Mouse (Mus musculus) kidney, postnatal 0 days (tissue): Measurements from ENCODE around the gene Il5ra. TPM values are rescaled to one million over a fixed set of nuclear protein-coding genes. Genes with fewer than 3 reads are reported as not detected.

Experiments
- ATAC-seq: fragments of 200-750 bp; cut with Nextera tagmentation; replicated peaks from 2 replicates; pipeline ENCODE4 v1.8.0; 2017; ENCODE audit warnings: low read depth, moderate number of reproducible peaks, moderate TSS enrichment, moderate library complexity; ENCODE audit not compliant: low FRiP score
- DNase-seq: peaks from one replicate; pipeline ENCODE4 v3.0.0-alpha.2; 2016; ENCODE audit warnings: low spot score
- H3K27ac ChIP-seq: fragments of 300-500 bp; sonication (generic); 2 replicates; pipeline ENCODE4 v1.5.1; 2014; ENCODE audit warnings: mild to moderate bottlenecking
- H3K27me3 ChIP-seq: fragments of 300-500 bp; sonication (generic); 2 replicates; pipeline ENCODE4 v1.6.1; 2014; ENCODE audit warnings: low read length, mixed read lengths; ENCODE audit not compliant: insufficient read depth
- H3K36me3 ChIP-seq: fragments of 300-500 bp; sonication (generic); 2 replicates; pipeline ENCODE4 v1.6.1; 2014; ENCODE audit warnings: low read length, mixed read lengths; ENCODE audit not compliant: insufficient read depth
- H3K4me1 ChIP-seq: fragments of 300-500 bp; sonication (generic); replicated peaks from 2 replicates; pipeline ENCODE4 v1.6.1; 2014; ENCODE audit warnings: antibody characterized with exemption, low read length, mixed read lengths; ENCODE audit not compliant: insufficient read depth
- H3K4me2 ChIP-seq: fragments of 300-500 bp; sonication (generic); 2 replicates; pipeline ENCODE4 v1.6.1; 2014; ENCODE audit warnings: mild to moderate bottlenecking, low read length, moderate library complexity, mixed read lengths
- H3K4me3 ChIP-seq: fragments of 300-500 bp; sonication (generic); replicated peaks from 2 replicates; pipeline ENCODE4 v1.5.1; 2014; ENCODE audit warnings: low read depth, low read length
- H3K9ac ChIP-seq: fragments of 300-500 bp; sonication (generic); 2 replicates; pipeline ENCODE4 v1.6.1; 2014; ENCODE audit warnings: low read depth, low read length
- H3K9me3 ChIP-seq: fragments of 300-500 bp; sonication (generic); replicated peaks from 2 replicates; pipeline ENCODE4 v1.6.1; 2016; ENCODE audit warnings: low read length, inconsistent platforms, mixed read lengths
- CTCF ChIP-seq: IDR thresholded peaks from 2 replicates; pipeline ENCODE4 v1.5.1; 2016; ENCODE audit warnings: antibody characterized with exemption, low read depth, mild to moderate bottlenecking, moderate library complexity
- WGBS: fragments of 180-500 bp; shearing (Covaris S2); extraction: QIAGEN DNeasy Blood & Tissue Kit; methylation state at CpG from one replicate; pipeline ENCODE4 v1.1.7; 2014; 5-methylcytosine and 5-hydroxymethylcytosine counted together
- polyA plus RNA-seq: library from polyadenylated mRNA; unstranded; fragments of >200 nt; fragmentation: Nextera tagmentation; extraction: Ambion mirVana; gene quantifications from 2 replicates; pipeline ENCODE4 v1.2.1, GENCODE M21; 2015

Gene Il5ra
- polyA plus RNA-seq: 0.97 and 1.2 TPM in 2 replicates

GRCm38 (mm10) chr6:106748887-106749388 is at the start of gene Il5ra:
TSS of gene Il5ra (minus strand) at chr6:106749037.
- Histone ChIP-seq H3K4me1 (no peaks in the 10 kb centered on the region), H3K27me3 (no peaks in the 10 kb centered on the region), H3K36me3 (no peaks in the 10 kb centered on the region), H3K9me3 (no peaks in the 10 kb centered on the region), H3K4me2 (no peak within 1 kb of the TSS), H3K9ac (no peak within 1 kb of the TSS), H3K4me3 (no peak within 1 kb of the TSS), H3K27ac (no peak within 1 kb of the TSS)
- 65% methylated on average over 6 of the region's 6 CpGs for WGBS
- no peak for DNase-seq
- no peak for TF ChIP-seq CTCF
- ATAC-seq: no peak

- ATAC-seq (no peak), DNase-seq (no peak)
Measured at GRCm38 (mm10) chr6:106794094-106794814, 45.4 kb upstream of the Il5ra start.

GRCm38 (mm10) chr6:106793621-106794020 is 44.8 kb upstream of the Il5ra start:
- H3K9me3 ChIP-seq: no peaks in the 10 kb centered on the region
- ATAC-seq (no peak), DNase-seq (no peak)
- TF ChIP-seq CTCF: no peak
- H3K4me1 ChIP-seq: no peaks in the 10 kb centered on the region; the same call in 1 of the 2 replicates
- 92% methylated on average over 10 of the region's 10 CpGs for WGBS
- H3K27ac ChIP-seq: no peak overlapping the region
- H3K9ac ChIP-seq: no peak overlapping the region
- peaks cover 28% of the 10 kb centered on the region for H3K36me3 ChIP-seq
- H3K27me3 ChIP-seq: no peaks in the 10 kb centered on the region
- no peak overlapping the region for H3K4me3 ChIP-seq
- H3K4me2 ChIP-seq: no peak overlapping the region

More at GRCm38 (mm10) chr6:106794094-106794814, 45.4 kb upstream of the Il5ra start:
- Histone ChIP-seq H3K4me2 (no peak overlapping the region), H3K27me3 (no peaks in the 10 kb centered on the region), H3K4me1 (peaks cover 5% of the 10 kb centered on the region), H3K27ac (no peak overlapping the region), H3K4me3 (no peak overlapping the region), H3K36me3 (peaks cover 28% of the 10 kb centered on the region), H3K9ac (no peak overlapping the region), H3K9me3 (no peaks in the 10 kb centered on the region)
- 82% methylated on average over 13 of the region's 13 CpGs for WGBS
- no peak for TF ChIP-seq CTCF

- Histone ChIP-seq H3K27me3 (no peaks in the 10 kb centered on the region), H3K9ac (no peak overlapping the region), H3K4me3 (no peak overlapping the region), H3K4me2 (no peak overlapping the region), H3K36me3 (peaks cover 32% of the 10 kb centered on the region), H3K27ac (no peak overlapping the region), H3K4me1 (no peaks in the 10 kb centered on the region), H3K9me3 (no peaks in the 10 kb centered on the region)
- WGBS: 92% methylated on average over 7 of the region's 7 CpGs
- no peak for TF ChIP-seq CTCF
- ATAC-seq: no peak
- no peak for DNase-seq
Measured at GRCm38 (mm10) chr6:106793088-106793487, 44.3 kb upstream of the Il5ra start.

GRCm38 (mm10) chr6:106792486-106792885 is 43.6 kb upstream of the Il5ra start:
- no peaks in the 10 kb centered on the region for H3K9me3 ChIP-seq
- H3K4me1 ChIP-seq: no peaks in the 10 kb centered on the region
- WGBS: 94% methylated on average over 5 of the region's 5 CpGs
- H3K4me2 ChIP-seq: no peak overlapping the region
- no peak overlapping the region for H3K27ac ChIP-seq
- no peak overlapping the region for H3K4me3 ChIP-seq
- DNase-seq (no peak), ATAC-seq (no peak)
- no peak overlapping the region for H3K9ac ChIP-seq
- H3K27me3 ChIP-seq: no peaks in the 10 kb centered on the region
- no peak for TF ChIP-seq CTCF
- peaks cover 36% of the 10 kb centered on the region for H3K36me3 ChIP-seq

GRCm38 (mm10) chr6:106791429-106791828 is 42.6 kb upstream of the Il5ra start:
- Histone ChIP-seq H3K36me3 (peaks cover 37% of the 10 kb centered on the region), H3K27me3 (no peaks in the 10 kb centered on the region), H3K4me1 (no peaks in the 10 kb centered on the region), H3K4me2 (no peak overlapping the region), H3K4me3 (no peak overlapping the region), H3K9ac (no peak overlapping the region), H3K9me3 (no peaks in the 10 kb centered on the region), H3K27ac (no peak overlapping the region)
- ATAC-seq: no peak
- WGBS: 92% methylated on average over 8 of the region's 8 CpGs
- no peak for TF ChIP-seq CTCF
- DNase-seq: no peak

- no peak overlapping the region for H3K27ac ChIP-seq
- 93% methylated on average over 3 of the region's 3 CpGs for WGBS
- H3K9me3 ChIP-seq: no peaks in the 10 kb centered on the region
- ATAC-seq (no peak), DNase-seq (no peak)
- no peak overlapping the region for H3K4me2 ChIP-seq
- peaks cover 18% of the 10 kb centered on the region for H3K36me3 ChIP-seq
- no peak overlapping the region for H3K9ac ChIP-seq
- no peaks in the 10 kb centered on the region for H3K27me3 ChIP-seq
- H3K4me1 ChIP-seq: no peaks in the 10 kb centered on the region
- TF ChIP-seq CTCF: no peak
- no peak overlapping the region for H3K4me3 ChIP-seq
Measured at GRCm38 (mm10) chr6:106787138-106787537, 38.3 kb upstream of the Il5ra start.
